Mouse (Mus musculus): Measurements from ENCODE around the gene Ccdc146. TPM values are rescaled to one million over a fixed set of nuclear protein-coding genes. Genes with fewer than 3 reads are reported as not detected.
"Not testable (repeated sequence)": the region's sequence is repeated elsewhere in the genome, so short reads cannot be mapped to it uniquely, and the experiment has no call there.

The Ccdc146 gene
- total RNA-seq, 2 experiments from 2014 or later, result 1.5 to 1.6 TPM

- intact Hi-C loops (cut with DNase I; ENCODE audit: low total_unique reads), result not testable (repeated sequence)
Observed at GRCm38 (mm10) chr5:21277685-21278084, 146.8 kb downstream of the Ccdc146 start.

GRCm38 (mm10) chr5:21271386-21272354, 152.8 kb downstream of the Ccdc146 start:
- intact Hi-C loops (cut with DNase I; ENCODE audit: low total_unique reads), result loop anchor here (5.0 kb wide), 1 partner anchor 151 kb away; the partner anchor contains the start of genes Ccdc146 and Fam185a
- peak; percentile 22 for DNase-seq

More at GRCm38 (mm10) chr5:21277685-21278084, 146.8 kb downstream of the Ccdc146 start:
- not testable (repeated sequence) for DNase-seq

GRCm38 (mm10) chr5:21270756-21271155, 153.7 kb downstream of the Ccdc146 start:
- intact Hi-C loops (cut with DNase I; ENCODE audit: low total_unique reads), result loop anchor here (5.0 kb wide), 1 partner anchor 152 kb away; the partner anchor contains the start of genes Ccdc146 and Fam185a
- DNase-seq, result no peak

GRCm38 (mm10) chr5:21269446-21269845, 155.0 kb downstream of the Ccdc146 start:
- peak; percentile 28 for DNase-seq
- intact Hi-C loops (cut with DNase I; ENCODE audit: low total_unique reads), result loop anchor here (10.0 kb wide), 2 partner anchors 315 to 375 kb away; partner anchors contain the start of genes Armc10 and Fbxl13

GRCm38 (mm10) chr5:21267090-21267489, 157.4 kb downstream of the Ccdc146 start:
- no peak for DNase-seq

GRCm38 (mm10) chr5:21265049-21265448, 159.4 kb downstream of the Ccdc146 start:
- peak; percentile 73 for DNase-seq
- intact Hi-C loops (cut with DNase I; ENCODE audit: low total_unique reads), result loop anchor here (10.0 kb wide), 2 partner anchors 320 to 380 kb away; partner anchors contain the start of genes Armc10 and Fbxl13

More at GRCm38 (mm10) chr5:21267090-21267489, 157.4 kb downstream of the Ccdc146 start:
- intact Hi-C loops (cut with DNase I; ENCODE audit: low total_unique reads), result loop anchor here (10.0 kb wide), 2 partner anchors 318 to 378 kb away; partner anchors contain the start of genes Armc10 and Fbxl13

GRCm38 (mm10) chr5:21264352-21265021, 160.0 kb downstream of the Ccdc146 start:
- intact Hi-C loops (cut with DNase I; ENCODE audit: low total_unique reads), result loop anchor here (10.0 kb wide), 2 partner anchors 320 to 380 kb away; partner anchors contain the start of genes Armc10 and Fbxl13

DNA sequence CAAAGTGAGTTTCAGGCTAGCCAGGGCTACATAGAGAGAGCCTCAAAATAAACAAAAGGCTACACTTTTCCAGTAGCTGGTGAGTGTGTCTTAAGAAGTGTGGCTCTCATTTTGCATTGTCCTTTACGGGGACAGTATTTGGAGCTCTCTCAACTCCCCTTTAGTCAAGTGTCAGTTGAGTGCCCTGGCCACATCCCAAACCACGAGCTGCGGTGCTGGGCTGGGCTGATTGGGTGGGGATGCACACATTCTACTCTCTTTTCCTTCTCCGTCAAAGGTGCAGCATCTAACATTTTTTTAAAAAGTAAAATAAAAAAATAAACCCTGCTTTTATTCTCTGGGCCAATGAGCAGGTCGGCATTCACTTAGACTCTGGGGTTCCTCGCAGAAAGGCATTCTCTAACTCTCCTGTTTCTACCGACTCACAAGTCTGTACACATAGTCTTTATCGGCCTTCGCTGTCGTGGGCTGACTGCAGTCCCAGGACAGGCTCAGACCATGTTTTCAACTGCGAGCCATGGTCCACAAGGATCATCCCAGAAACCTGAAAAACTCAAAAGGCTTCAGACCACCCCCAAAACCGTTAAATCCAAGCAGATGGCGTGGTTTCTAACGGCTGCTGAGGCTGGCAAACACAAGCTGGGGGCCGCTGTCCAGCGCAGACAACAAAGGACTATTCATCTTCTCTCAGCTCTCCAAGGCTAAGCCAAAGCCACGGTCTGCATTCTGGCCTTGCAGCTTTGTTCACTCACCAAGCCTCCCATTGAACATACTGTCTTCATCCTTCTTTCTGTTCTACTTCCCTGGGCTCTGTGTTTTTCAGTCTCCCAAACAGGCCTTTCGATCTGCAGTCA, 161.0 kb downstream of the Ccdc146 start:
- peak; percentile 26 for DNase-seq

More at GRCm38 (mm10) chr5:21264352-21265021, 160.0 kb downstream of the Ccdc146 start:
- no peak for DNase-seq

GRCm38 (mm10) chr5:21261202-21261844, 163.2 kb downstream of the Ccdc146 start:
- no peak for DNase-seq
- intact Hi-C loops (cut with DNase I; ENCODE audit: low total_unique reads), result loop anchor here (10.0 kb wide), 2 partner anchors 323 to 383 kb away; partner anchors contain the start of genes Armc10 and Fbxl13

More for the DNA sequence above, 161.0 kb downstream of the Ccdc146 start:
- intact Hi-C loops (cut with DNase I; ENCODE audit: low total_unique reads), result loop anchor here (10.0 kb wide), 2 partner anchors 321 to 381 kb away; partner anchors contain the start of genes Armc10 and Fbxl13

DNA sequence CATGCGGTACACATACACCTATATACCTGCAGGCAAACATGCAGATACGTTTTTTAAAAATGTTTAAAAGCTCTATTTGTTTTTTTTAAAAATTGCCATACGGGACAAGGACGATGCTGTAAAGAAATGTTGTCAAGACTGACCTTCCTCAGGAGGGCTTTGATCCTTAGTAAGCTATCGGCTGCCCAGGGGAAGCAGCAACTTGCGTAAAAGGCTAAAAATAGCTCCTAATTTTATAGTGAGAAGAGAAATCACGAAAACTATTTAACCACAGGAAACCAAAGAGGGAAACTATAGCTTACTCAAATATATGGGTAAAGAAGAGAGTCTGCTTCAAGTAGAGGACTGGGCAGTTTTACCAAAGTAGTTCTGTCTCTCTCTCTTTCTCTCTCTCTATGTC, 163.7 kb downstream of the Ccdc146 start:
- DNase-seq, result no peak
- intact Hi-C loops (cut with DNase I; ENCODE audit: low total_unique reads), result loop anchor here (10.0 kb wide), 2 partner anchors 324 to 384 kb away; partner anchors contain the start of genes Armc10 and Fbxl13

DNA sequence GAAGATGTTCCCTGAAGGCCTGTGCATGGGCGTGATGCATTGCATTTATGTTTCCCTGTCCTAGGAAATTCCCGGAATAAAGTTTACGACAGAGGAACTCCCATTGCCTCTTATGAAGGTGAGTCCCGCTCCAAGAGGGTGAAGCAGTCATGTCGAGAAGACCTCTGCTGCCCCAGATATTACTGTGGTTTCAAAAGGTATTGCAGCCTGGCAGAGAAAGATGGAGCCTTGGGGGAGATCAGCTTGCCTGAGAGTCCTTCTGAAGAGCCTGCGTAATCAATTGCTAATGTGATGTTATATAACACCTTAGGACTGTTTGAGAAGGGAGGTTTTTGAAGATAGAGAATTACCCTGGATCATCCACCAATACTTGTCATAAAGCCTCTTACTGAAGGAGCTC, 166.7 kb downstream of the Ccdc146 start:
- no peak for DNase-seq
- intact Hi-C loops (cut with DNase I; ENCODE audit: low total_unique reads), result no loop called here

DNA sequence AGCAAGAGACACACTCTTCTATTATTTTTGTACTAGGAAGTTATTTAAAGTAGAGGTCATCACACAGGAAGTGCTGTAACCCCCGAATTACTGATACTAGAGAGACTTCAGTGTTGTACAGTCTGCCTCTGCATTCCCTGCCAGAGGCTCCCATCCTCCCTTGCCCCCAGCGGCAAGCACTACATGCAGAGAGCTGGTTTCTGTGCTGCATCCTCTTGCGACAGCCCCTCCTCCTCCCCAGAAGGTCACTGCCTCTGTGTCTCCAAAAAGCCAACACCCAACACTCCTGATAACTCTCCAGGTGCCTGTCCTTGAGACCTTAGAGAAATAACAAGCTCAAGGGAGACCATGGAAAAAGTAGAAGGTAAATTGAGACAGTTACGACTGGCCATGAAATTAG, 167.4 kb downstream of the Ccdc146 start:
- no peak for DNase-seq
- intact Hi-C loops (cut with DNase I; ENCODE audit: low total_unique reads), result no loop called here

DNA sequence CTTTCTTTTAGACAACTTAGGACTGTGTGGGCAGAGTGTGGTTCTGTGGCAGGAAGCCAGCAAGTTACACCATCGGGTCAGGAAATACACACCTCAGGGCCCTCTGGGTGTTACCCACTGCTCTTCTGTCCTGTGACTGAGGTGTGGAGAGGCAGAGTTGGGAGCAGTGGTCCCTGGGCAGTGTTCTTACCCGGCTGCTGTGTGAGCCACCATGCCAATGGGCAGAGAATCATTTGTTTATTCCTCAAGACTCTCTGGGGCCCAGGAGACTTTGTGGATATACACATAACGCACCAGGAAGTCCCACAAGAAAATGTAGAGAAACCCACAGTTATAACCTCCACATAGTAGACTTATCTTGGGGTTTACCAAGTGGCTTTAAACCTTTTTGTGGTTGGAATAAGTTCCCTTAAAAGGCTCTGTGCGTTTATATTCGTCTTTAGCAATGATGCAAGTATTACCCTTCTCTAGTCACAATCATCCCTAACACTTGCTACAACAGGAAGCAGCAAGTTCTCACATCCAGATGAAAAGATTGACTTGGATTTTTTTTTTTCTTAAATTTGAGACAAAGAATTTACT, 168.8 kb downstream of the Ccdc146 start:
- no peak for DNase-seq
- intact Hi-C loops (cut with DNase I; ENCODE audit: low total_unique reads), result no loop called here

- intact Hi-C loops (cut with DNase I; ENCODE audit: low total_unique reads), result no loop called here
- no peak for DNase-seq
Observed at GRCm38 (mm10) chr5:21254731-21255525, 169.5 kb downstream of the Ccdc146 start.

DNA sequence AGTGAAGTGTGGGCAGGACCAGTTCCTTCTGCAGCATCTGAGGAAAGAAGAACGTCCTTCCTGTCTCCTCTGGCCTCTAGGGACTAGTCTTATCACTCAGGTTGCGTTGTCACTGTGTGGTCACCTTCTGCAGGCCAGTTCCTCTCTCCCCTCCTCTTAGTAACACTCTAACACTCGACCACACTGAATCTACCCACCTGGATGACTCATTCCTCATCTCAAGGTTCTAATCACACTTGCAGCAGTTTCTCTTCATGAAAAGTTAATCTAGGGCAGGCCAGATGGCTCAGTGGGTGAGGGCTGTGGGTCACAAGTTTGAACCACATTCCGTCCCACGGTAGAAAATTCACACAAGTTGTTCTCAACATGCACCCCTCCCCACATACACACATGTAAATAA, 175.6 kb downstream of the Ccdc146 start:
- DNase-seq, result no peak
- intact Hi-C loops (cut with DNase I; ENCODE audit: low total_unique reads), result no loop called here

- intact Hi-C loops (cut with DNase I; ENCODE audit: low total_unique reads), result no loop called here
- DNase-seq, result no peak
Observed at GRCm38 (mm10) chr5:21247916-21248315, 176.6 kb downstream of the Ccdc146 start.

DNA sequence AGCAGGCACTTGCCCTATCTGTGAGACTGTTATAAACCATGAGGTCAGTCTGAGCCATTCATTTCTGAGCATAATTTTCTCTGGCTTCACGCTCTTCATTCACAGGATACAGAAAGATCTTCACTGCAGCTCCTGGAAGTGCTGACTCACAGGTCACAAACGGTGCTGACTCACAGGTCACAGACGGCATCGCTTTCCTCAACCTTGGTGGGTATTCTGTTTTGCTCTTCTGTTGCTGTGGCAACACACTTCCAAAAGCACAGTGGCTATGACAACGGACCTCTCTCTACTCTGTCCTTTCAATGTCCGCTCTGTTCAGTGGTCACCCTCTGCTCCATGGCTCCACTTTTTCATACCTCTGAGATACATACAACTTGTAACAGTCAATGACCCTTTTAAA, 177.7 kb downstream of the Ccdc146 start:
- intact Hi-C loops (cut with DNase I; ENCODE audit: low total_unique reads), result no loop called here
- DNase-seq, result no peak
